Mouse (Mus musculus): ENCODE data around the gene Iffo2. TPM values are rescaled to one million over a fixed set of nuclear protein-coding genes. Genes with fewer than 3 reads are reported as not detected.
A peak's percentile ranks its signal among the peaks of the same experiment; 100 is the strongest.

Iffo2 gene
- polyA plus RNA-seq, 1 experiment from 2014 or later = 3.6 TPM

DNA sequence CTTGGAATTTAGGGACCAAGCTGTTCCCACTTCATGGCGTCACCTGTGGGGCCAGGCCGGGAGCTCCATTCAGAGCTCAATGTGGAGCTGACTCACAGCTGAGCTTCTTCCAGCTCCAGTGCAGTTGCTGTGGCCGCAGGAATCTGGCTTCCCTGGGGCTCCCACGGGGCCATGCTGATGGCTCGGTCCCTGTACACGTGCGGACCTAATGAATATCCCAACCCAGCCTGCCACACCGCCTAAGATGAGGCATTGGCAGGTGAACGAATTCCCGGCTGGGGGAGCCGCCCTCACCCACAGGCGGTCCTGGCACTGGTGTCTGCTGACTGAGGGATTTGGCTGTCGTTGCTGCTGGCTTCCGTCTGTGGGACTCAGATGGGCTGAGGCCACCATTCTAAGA is 29.5 kb upstream of the Iffo2 start:
- no peak overlapping the region for H3K9ac ChIP-seq
- no peaks in the 10 kb centered on the region for H3K36me3 ChIP-seq
- H3K27me3 ChIP-seq = no peaks in the 10 kb centered on the region
- H3K9me3 ChIP-seq = no peaks in the 10 kb centered on the region
- 56% methylated on average over 14 of the region's 14 CpGs for WGBS
- peaks cover 2% of the 10 kb centered on the region; the same call in 1 of the 2 replicates for H3K4me1 ChIP-seq
- no peak overlapping the region for H3K4me3 ChIP-seq
- H3K27ac ChIP-seq = no peak overlapping the region
- no peak overlapping the region for H3K4me2 ChIP-seq
- ATAC-seq (ENCODE audit: borderline replicate concordance, extremely low read depth, low FRiP score, low TSS enrichment) = no peak

DNA sequence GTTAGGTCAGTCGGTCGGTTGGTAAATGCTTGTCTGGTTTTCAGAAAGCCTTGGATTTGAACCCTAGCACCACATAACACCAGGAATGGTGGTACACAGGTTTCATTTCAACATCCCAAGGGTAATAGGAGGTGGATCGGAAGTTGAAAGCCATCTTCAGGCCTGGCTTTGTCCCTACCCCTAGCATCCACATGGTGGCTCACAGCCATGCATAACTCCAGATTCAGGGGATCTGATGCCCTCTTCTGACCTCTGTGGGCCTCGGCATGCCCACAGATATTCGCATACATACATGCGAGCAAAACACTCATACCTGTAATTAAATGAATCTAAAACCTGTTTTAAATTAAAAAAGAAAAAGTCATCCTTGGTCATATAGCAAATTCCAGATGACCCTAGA is 28.6 kb upstream of the Iffo2 start:
- Histone ChIP-seq H3K9me3 (no peaks in the 10 kb centered on the region), H3K27me3 (no peaks in the 10 kb centered on the region), H3K27ac (no peak overlapping the region), H3K9ac (no peak overlapping the region), H3K4me1 (peaks cover 2% of the 10 kb centered on the region; the same call in 1 of the 2 replicates), H3K36me3 (no peaks in the 10 kb centered on the region), H3K4me2 (no peak overlapping the region), H3K4me3 (no peak overlapping the region)
- ATAC-seq (ENCODE audit: borderline replicate concordance, extremely low read depth, low FRiP score, low TSS enrichment) = no peak
- 79% methylated on average over 6 of the region's 6 CpGs for WGBS

DNA sequence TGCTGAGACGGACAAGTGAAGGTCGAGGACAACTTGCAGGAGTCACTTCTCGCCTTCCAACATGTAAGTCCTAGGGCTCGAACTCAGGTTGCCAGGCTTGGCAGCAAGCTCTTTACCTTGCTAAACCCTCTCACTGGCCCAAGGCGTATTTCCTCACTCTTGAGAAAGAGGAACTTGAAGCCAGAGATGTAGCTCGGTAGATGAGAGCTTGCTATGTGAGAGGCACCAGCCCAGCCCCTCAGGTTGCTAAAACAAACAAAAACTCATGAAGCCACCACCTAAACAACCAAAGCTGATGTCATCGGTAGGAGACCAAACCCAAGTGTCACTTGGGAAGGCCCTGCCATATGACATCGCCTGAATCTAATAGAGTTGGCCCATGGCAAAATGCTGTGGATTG is 26.4 kb upstream of the Iffo2 start:
- Histone ChIP-seq H3K36me3 (no peaks in the 10 kb centered on the region), H3K27me3 (no peaks in the 10 kb centered on the region), H3K27ac (no peak overlapping the region), H3K9ac (no peak overlapping the region), H3K4me3 (no peak overlapping the region), H3K4me1 (peaks cover 2% of the 10 kb centered on the region; the same call in 1 of the 2 replicates), H3K4me2 (no peak overlapping the region), H3K9me3 (no peaks in the 10 kb centered on the region)
- ATAC-seq (ENCODE audit: borderline replicate concordance, extremely low read depth, low FRiP score, low TSS enrichment) = no peak
- 77% methylated on average over 8 of the region's 8 CpGs for WGBS

DNA sequence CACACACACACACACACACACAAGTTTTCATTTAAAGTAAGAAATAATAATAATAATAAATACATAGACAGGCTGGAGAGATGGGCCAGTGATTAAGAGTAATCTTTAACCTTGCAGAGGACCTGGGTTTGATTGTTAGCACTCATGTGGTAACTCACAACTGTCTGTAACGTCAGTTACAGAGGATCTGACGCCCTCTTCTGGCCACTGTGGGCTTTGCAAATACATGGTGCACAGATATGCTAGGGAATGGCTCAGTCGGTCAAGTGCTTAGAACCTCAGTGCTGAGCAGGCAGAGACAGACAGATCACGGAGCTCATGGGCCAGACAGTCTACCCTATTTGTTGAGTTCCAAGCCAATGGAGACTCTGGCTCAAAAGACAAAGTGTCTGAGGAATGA is 24.6 kb upstream of the Iffo2 start:
- Histone ChIP-seq H3K4me3 (no peak overlapping the region), H3K27me3 (no peaks in the 10 kb centered on the region), H3K9me3 (no peaks in the 10 kb centered on the region), H3K36me3 (no peaks in the 10 kb centered on the region), H3K9ac (no peak overlapping the region), H3K27ac (no peak overlapping the region), H3K4me2 (no peak overlapping the region), H3K4me1 (peaks cover 2% of the 10 kb centered on the region; the same call in 1 of the 2 replicates)
- 76% methylated on average over 4 of the region's 4 CpGs for WGBS
- no peak for ATAC-seq (ENCODE audit: borderline replicate concordance, extremely low read depth, low FRiP score, low TSS enrichment)

DNA sequence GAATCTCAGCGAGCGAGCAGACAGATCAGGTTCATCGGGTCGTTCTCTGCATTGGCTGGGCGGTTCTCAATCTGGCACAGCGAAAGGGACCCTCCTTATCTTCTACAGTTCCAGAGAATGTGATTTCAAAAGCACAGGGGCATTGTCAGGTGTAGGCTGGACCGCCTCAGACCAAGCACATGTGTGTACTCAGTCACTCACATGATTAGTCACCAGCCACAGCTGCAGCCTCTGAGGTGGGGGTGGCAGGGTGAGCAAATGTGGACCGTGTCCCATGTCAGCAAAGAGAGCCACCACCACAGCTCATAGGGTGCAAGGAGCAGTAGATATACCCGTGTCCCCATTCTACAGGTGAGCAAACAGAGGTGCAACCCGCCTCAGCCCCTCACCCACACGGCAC is 23.6 kb upstream of the Iffo2 start:
- Histone ChIP-seq H3K27ac (no peak overlapping the region), H3K36me3 (no peaks in the 10 kb centered on the region), H3K4me3 (no peak overlapping the region), H3K27me3 (no peaks in the 10 kb centered on the region), H3K9ac (no peak overlapping the region), H3K4me1 (no peaks in the 10 kb centered on the region), H3K4me2 (no peak overlapping the region), H3K9me3 (no peaks in the 10 kb centered on the region)
- ATAC-seq (ENCODE audit: borderline replicate concordance, extremely low read depth, low FRiP score, low TSS enrichment) = no peak
- 81% methylated on average over 11 of the region's 11 CpGs for WGBS

DNA sequence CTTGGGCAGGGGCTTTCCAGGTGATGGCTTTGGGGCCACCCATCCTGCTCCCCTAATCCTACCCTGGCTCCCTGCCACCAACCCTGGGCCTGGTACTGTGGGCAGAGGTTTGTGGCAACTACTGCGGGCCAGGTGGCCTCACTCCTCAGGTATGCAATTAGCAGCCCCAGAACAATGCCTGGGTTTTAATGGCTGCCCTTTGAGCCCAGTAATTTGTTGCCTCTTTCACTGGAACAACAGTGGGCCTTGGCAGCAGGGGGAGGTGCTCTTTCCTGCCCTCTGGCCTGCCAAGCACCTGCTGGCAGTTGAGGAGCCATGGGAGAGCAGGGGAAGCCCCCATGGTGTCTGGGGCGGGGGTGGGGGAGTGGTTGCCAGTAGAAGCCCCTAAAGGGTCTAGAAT is 21.3 kb upstream of the Iffo2 start:
- no peak overlapping the region for H3K4me3 ChIP-seq
- no peak overlapping the region for H3K4me2 ChIP-seq
- no peak for ATAC-seq (ENCODE audit: borderline replicate concordance, extremely low read depth, low FRiP score, low TSS enrichment)
- no peak overlapping the region for H3K27ac ChIP-seq
- 90% methylated on average over 2 of the region's 2 CpGs for WGBS
- H3K4me1 ChIP-seq = no peaks in the 10 kb centered on the region
- H3K27me3 ChIP-seq = no peaks in the 10 kb centered on the region
- H3K9ac ChIP-seq = no peak overlapping the region
- H3K9me3 ChIP-seq = no peaks in the 10 kb centered on the region
- no peaks in the 10 kb centered on the region for H3K36me3 ChIP-seq

DNA sequence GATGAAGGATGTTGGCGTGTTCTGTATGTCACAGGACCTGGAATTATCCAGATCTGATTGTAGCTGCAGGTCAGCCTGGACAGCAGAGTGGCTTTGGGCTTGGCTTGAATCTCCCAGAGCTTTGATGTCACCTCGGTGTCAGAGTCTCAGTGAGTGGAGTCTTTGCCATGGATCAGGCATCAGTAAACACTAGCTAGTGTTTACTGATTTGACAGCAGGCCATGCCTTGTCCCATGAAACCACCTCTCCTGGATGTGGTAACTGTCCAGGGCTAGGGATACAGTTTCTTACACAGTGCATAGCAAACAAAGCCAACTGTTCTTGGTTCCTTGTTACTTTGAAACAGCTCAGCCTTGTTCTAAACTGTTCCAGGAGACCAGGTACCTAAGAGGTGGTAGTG is 18.8 kb upstream of the Iffo2 start:
- Histone ChIP-seq H3K4me1 (no peaks in the 10 kb centered on the region), H3K27me3 (no peaks in the 10 kb centered on the region), H3K9me3 (no peaks in the 10 kb centered on the region), H3K4me2 (no peak overlapping the region), H3K36me3 (no peaks in the 10 kb centered on the region), H3K9ac (no peak overlapping the region), H3K27ac (no peak overlapping the region), H3K4me3 (no peak overlapping the region)
- ATAC-seq (ENCODE audit: borderline replicate concordance, extremely low read depth, low FRiP score, low TSS enrichment) = no peak
- WGBS = 70% methylated on average over 2 of the region's 2 CpGs

DNA sequence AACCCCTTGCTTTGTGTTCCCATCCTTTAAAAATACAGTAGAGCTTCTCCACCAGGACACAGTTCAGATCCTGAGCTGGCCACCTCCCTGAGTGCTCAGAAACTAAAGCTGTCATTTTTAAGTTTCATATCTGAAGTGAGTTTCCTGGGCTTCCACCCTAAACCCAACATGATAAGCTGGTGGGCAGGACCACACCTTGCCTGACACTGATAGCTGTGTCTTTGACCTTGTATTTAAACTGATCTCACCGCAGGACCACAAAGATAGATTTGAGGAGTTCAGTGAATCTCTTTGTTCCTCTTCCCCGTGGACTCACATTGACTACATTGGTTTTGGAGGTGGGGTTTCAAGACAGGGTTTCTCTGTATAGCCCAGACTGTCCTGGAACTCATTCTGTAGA is 17.4 kb upstream of the Iffo2 start:
- H3K4me3 ChIP-seq = no peak overlapping the region

DNA sequence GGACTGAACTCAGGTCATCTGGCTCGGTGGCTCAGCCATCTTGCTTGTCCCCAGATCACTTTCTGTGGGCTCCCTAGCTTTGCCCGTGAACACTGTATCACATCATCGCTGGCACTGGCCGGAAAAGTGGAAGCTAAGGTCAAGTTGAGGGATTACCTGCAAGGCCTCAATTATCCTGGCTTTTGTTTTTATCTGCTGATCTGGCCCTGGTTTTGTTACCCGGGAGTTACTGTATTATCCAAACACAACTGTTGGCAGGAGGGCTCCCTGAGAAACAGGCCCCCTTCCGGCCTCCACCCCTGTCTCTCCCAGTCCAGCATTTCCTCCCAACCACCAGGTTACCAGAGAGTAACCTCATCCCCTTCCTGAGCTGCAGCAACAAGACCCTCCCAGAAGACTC is 11.1 kb upstream of the Iffo2 start:
- Histone ChIP-seq H3K27me3 (no peaks in the 10 kb centered on the region), H3K36me3 (no peaks in the 10 kb centered on the region), H3K4me2 (no peak overlapping the region), H3K9me3 (no peaks in the 10 kb centered on the region), H3K4me3 (no peak overlapping the region), H3K27ac (no peak overlapping the region), H3K4me1 (no peaks in the 10 kb centered on the region), H3K9ac (no peak overlapping the region)
- WGBS = 55% methylated on average over 6 of the region's 6 CpGs
- ATAC-seq (ENCODE audit: borderline replicate concordance, extremely low read depth, low FRiP score, low TSS enrichment) = no peak

More for the DNA sequence above, 17.4 kb upstream of the Iffo2 start:
- WGBS = 65% methylated on average over 2 of the region's 2 CpGs
- Histone ChIP-seq H3K4me2 (no peak overlapping the region), H3K27me3 (no peaks in the 10 kb centered on the region), H3K4me1 (no peaks in the 10 kb centered on the region), H3K27ac (no peak overlapping the region), H3K9ac (no peak overlapping the region), H3K9me3 (no peaks in the 10 kb centered on the region), H3K36me3 (no peaks in the 10 kb centered on the region)
- no peak for ATAC-seq (ENCODE audit: borderline replicate concordance, extremely low read depth, low FRiP score, low TSS enrichment)

DNA sequence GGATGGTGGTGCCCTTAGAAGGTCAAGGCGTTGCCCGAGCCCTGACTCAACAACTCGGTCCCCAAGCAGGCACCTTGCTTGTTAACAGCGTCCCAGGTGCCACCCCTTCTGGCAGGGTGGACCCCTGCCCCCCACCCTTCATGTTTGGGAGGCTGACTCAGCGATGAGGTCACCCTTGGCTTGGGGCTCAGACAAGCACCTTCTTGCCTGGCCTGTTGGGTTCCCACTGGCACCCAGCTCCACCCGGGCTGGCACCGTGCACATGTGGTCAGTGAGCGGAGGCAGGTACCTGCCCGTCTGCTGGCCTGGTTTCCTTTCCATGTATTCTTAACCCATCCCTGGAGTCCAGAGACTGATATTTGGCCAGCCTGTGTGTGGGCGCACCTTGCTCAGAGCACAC is 8.4 kb upstream of the Iffo2 start:
- no peaks in the 10 kb centered on the region for H3K4me1 ChIP-seq
- no peak overlapping the region for H3K27ac ChIP-seq
- no peaks in the 10 kb centered on the region for H3K9me3 ChIP-seq
- no peaks in the 10 kb centered on the region for H3K36me3 ChIP-seq
- no peak overlapping the region for H3K9ac ChIP-seq
- 83% methylated on average over 10 of the region's 10 CpGs for WGBS
- no peak overlapping the region for H3K4me2 ChIP-seq
- H3K27me3 ChIP-seq = no peaks in the 10 kb centered on the region
- no peak for ATAC-seq (ENCODE audit: borderline replicate concordance, extremely low read depth, low FRiP score, low TSS enrichment)
- H3K4me3 ChIP-seq = no peak overlapping the region

DNA sequence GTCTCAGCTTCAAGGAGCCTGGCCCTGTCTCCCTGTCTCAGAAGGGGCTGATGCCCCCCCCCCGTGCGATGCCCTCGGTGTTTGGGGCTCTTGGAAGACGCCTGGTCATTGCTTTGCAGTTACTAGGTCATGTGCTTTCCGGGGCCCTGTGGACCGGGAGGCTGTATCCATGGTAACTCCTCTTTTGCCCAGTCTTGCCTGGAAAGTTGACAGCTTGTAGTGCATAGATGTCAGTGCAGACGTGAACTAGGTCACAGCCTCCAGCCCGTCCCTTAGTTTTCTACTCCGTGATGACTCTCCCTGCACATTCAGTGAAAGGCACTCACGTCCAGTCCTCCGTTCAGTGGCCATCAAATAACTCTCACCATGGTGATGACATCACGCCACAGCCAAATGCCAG is 3.9 kb upstream of the Iffo2 start:
- H3K36me3 ChIP-seq = no peaks in the 10 kb centered on the region
- ATAC-seq (ENCODE audit: borderline replicate concordance, extremely low read depth, low FRiP score, low TSS enrichment) = no peak
- 54% methylated on average over 12 of the region's 12 CpGs for WGBS

DNA sequence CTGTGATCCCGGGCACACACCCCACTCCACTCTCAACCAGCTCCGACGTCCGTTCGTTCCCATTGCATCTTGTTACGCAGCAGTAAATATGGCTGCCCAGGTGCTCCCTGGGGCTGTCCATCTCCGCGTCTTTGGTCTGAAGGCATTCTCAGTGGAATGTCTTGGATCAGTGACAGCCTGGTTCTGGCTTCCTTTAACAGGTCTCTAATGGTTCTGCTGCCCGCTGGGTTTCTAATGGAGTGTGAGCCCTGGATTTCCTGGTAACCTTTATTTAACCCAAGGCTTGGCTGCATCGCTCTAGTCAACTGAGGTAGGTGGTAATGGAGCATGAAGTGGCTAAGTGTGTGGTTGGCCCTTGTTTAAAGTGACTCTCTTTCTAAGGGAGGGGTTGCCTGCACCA is 1.7 kb downstream of the Iffo2 start:
- Histone ChIP-seq H3K4me3 (no peak overlapping the region), H3K9ac (no peak overlapping the region), H3K27ac (no peak overlapping the region), H3K27me3 (no peaks in the 10 kb centered on the region), H3K4me1 (peaks cover 17% of the 10 kb centered on the region), H3K4me2 (no peak overlapping the region), H3K36me3 (no peaks in the 10 kb centered on the region), H3K9me3 (no peaks in the 10 kb centered on the region)
- WGBS = 83% methylated on average over 10 of the region's 10 CpGs
- no peak for ATAC-seq (ENCODE audit: borderline replicate concordance, extremely low read depth, low FRiP score, low TSS enrichment)

More for the DNA sequence above, 3.9 kb upstream of the Iffo2 start:
- no peaks in the 10 kb centered on the region for H3K9me3 ChIP-seq
- H3K4me2 ChIP-seq = no peak overlapping the region
- H3K4me3 ChIP-seq = no peak overlapping the region
- H3K4me1 ChIP-seq = no peaks in the 10 kb centered on the region
- H3K27ac ChIP-seq = no peak overlapping the region
- H3K9ac ChIP-seq = no peak overlapping the region
- H3K27me3 ChIP-seq = no peaks in the 10 kb centered on the region

DNA sequence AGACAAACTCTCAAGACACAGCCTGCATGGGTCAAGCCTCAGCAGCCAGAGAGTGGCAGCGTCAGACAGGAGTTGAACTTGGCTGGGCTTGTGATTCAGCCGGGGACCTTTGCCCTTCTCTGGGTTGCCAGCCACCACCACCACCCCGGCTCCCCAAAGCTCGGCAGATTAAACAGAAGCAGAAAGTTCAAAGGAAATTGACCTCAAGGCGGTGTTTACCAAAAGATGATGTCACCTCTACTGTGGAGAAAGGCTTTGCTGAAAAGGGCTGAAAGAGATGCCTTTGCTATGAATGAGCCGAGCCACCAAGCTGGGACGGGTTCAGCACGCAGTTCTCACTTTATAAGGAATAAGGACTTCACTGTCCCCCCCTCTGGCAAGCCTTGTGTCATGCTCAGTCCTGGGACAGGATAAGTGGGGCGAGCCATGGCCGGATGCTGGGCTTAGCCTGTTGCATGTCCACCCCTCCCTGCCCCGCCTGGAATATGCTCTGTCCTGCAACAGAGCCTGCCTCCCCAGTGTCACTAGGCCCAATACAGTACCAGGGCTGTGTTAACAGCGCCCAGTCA is 4.9 kb downstream of the Iffo2 start:
- peak; percentile 90 for ATAC-seq (ENCODE audit: borderline replicate concordance, extremely low read depth, low FRiP score, low TSS enrichment)
- peaks cover 17% of the 10 kb centered on the region for H3K4me1 ChIP-seq
- no peak overlapping the region for H3K9ac ChIP-seq
- H3K4me2 ChIP-seq = peak overlapping the region; percentile 16; the same call in 1 of the 2 replicates
- no peak overlapping the region for H3K4me3 ChIP-seq
- H3K9me3 ChIP-seq = no peaks in the 10 kb centered on the region
- peak overlapping the region; percentile 91 for H3K27ac ChIP-seq
- H3K27me3 ChIP-seq = no peaks in the 10 kb centered on the region
- H3K36me3 ChIP-seq = no peaks in the 10 kb centered on the region
- WGBS = 6% methylated on average over 12 of the region's 12 CpGs
